Mouse (Mus musculus) liver, embryonic 16.5 days (tissue): ENCODE data around the gene Ccdc9. TPM values are rescaled to one million over a fixed set of nuclear protein-coding genes. Genes with fewer than 3 reads are reported as not detected.

Experiments
- ATAC-seq: fragments of 200-750 bp; cut with Nextera tagmentation; 2 replicates; pipeline ENCODE4 v1.8.0; 2017; ENCODE audit warnings: low read depth, mild to moderate bottlenecking, moderate number of reproducible peaks, moderate library complexity
- H3K27ac ChIP-seq: fragments of 300-500 bp; sonication (generic); 2 replicates; pipeline ENCODE4 v1.5.1; 2014; ENCODE audit warnings: mild to moderate bottlenecking, low read length
- H3K27me3 ChIP-seq: fragments of 300-500 bp; sonication (generic); 2 replicates; pipeline ENCODE4 v1.6.1; 2014; ENCODE audit warnings: low read depth, low read length, mixed read lengths; ENCODE audit not compliant: control insufficient read depth, insufficient read depth
- H3K36me3 ChIP-seq: fragments of 300-500 bp; sonication (generic); 2 replicates; pipeline ENCODE4 v1.6.1; 2014; ENCODE audit warnings: mild to moderate bottlenecking; ENCODE audit not compliant: control insufficient read depth, insufficient read depth
- H3K4me1 ChIP-seq: fragments of 300-500 bp; sonication (generic); 2 replicates; pipeline ENCODE4 v1.6.1; 2014; ENCODE audit warnings: low read depth, low read length, mixed read lengths; ENCODE audit not compliant: control insufficient read depth
- H3K4me2 ChIP-seq: fragments of 300-500 bp; sonication (generic); 2 replicates; pipeline ENCODE4 v1.6.1; 2014; ENCODE audit warnings: low read depth, low read length, mixed read lengths
- H3K4me3 ChIP-seq: fragments of 300-500 bp; sonication (generic); 2 replicates; pipeline ENCODE4 v1.5.1; 2014; ENCODE audit warnings: low read depth, mild to moderate bottlenecking, low read length
- H3K9ac ChIP-seq: fragments of 300-500 bp; sonication (generic); 2 replicates; pipeline ENCODE4 v1.6.1; 2014; ENCODE audit warnings: low read depth, low read length
- H3K9me3 ChIP-seq: fragments of 300-500 bp; sonication (generic); replicated peaks from 2 replicates; pipeline ENCODE4 v1.6.1; 2016; ENCODE audit warnings: low read length; ENCODE audit not compliant: control insufficient read depth
- WGBS: fragments of 180-500 bp; shearing (Covaris S2); extraction: QIAGEN DNeasy Blood & Tissue Kit; methylation state at CpG from one replicate; pipeline ENCODE4 v1.1.7; 2014; ENCODE audit not compliant: insufficient replicate concordance; 5-methylcytosine and 5-hydroxymethylcytosine counted together
- polyA plus RNA-seq: library from polyadenylated mRNA; unstranded; fragments of >200 nt; fragmentation: Nextera tagmentation; extraction: Ambion mirVana; gene quantifications from 2 replicates; pipeline ENCODE4 v1.2.1, GENCODE M21; 2015

Gene Ccdc9
- polyA plus RNA-seq, 1 experiment from 2014 or later = 9.0 TPM

GRCm38 (mm10) chr7:16315222-16315759 is 28.7 kb upstream of the Ccdc9 start:
- Histone ChIP-seq H3K27me3 (peaks cover 17% of the 10 kb centered on the region), H3K4me3 (no peak overlapping the region), H3K9ac (no peak overlapping the region), H3K4me1 (peaks cover 50% of the 10 kb centered on the region), H3K36me3 (peaks cover 12% of the 10 kb centered on the region), H3K27ac (0 out of 2 replicates have a peak overlapping the region, but pooled peaks have one; percentile 7), H3K9me3 (no peaks in the 10 kb centered on the region), H3K4me2 (no peak overlapping the region)
- ATAC-seq = no peak
- 50% methylated on average over 4 of the region's 4 CpGs for WGBS

GRCm38 (mm10) chr7:16314221-16314775 is 27.7 kb upstream of the Ccdc9 start:
- peaks cover 17% of the 10 kb centered on the region for H3K27me3 ChIP-seq
- H3K4me3 ChIP-seq = peak overlapping the region; percentile 98
- 21% methylated on average over 13 of the region's 13 CpGs for WGBS
- no peaks in the 10 kb centered on the region for H3K9me3 ChIP-seq
- H3K4me1 ChIP-seq = peaks cover 56% of the 10 kb centered on the region
- H3K36me3 ChIP-seq = peaks cover 12% of the 10 kb centered on the region
- peak overlapping the region; percentile 98 for H3K27ac ChIP-seq
- ATAC-seq = no peak
- peak overlapping the region; percentile 100 for H3K4me2 ChIP-seq
- peak overlapping the region; percentile 97 for H3K9ac ChIP-seq

GRCm38 (mm10) chr7:16313481-16314220 is 27.1 kb upstream of the Ccdc9 start:
- Histone ChIP-seq H3K27me3 (peaks cover 17% of the 10 kb centered on the region), H3K36me3 (peaks cover 12% of the 10 kb centered on the region), H3K4me3 (peak overlapping the region; percentile 98), H3K9me3 (no peaks in the 10 kb centered on the region), H3K4me1 (peaks cover 62% of the 10 kb centered on the region), H3K4me2 (peak overlapping the region; percentile 100), H3K9ac (peak overlapping the region; percentile 97), H3K27ac (peak overlapping the region; percentile 98)
- under 1% methylated on average over 59 of the region's 66 CpGs for WGBS
- ATAC-seq = peak; percentile 65

- ATAC-seq = peak; percentile 16; the same call in 1 of the 2 replicates
- Histone ChIP-seq H3K4me2 (peak overlapping the region; percentile 100), H3K4me3 (peak overlapping the region; percentile 98), H3K27ac (peak overlapping the region; percentile 98), H3K4me1 (peaks cover 68% of the 10 kb centered on the region), H3K9ac (peak overlapping the region; percentile 97), H3K36me3 (peaks cover 10% of the 10 kb centered on the region), H3K9me3 (no peaks in the 10 kb centered on the region), H3K27me3 (peaks cover 17% of the 10 kb centered on the region)
- WGBS = 0% methylated on average over 12 of the region's 12 CpGs
These were observed 26.2 kb upstream of the Ccdc9 start for GRCm38 (mm10) chr7:16312672-16313311.

DNA sequence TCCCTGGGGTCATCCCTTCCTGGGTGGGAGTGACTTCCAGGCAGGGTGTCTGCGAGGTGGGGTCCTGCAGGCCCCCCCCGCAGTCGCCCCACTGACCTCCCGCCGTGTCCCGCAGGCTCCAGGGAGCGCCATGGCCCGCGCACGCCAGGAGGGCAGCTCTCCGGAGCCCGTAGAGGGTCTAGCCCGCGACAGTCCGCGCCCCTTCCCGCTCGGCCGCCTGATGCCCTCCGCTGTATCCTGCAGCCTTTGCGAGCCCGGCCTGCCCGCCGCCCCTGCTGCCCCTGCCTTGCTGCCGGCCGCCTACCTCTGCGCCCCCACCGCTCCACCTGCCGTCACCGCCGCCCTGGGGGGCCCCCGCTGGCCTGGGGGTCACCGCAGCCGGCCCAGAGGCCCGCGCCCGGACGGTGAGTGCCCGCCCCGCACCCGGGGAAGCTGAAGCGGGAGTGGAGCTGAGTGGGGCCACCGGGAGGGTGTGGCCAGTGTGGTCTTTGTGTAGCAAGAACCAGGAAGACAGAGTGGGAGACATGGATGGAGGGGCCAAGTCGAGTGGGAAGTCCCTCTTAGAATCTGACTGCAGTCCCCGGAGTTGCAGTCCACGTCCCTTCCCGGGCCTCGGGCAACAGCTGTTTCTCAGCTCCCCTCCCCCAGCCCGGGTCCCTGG is 25.5 kb upstream of the Ccdc9 start:
- H3K27me3 ChIP-seq = peaks cover 17% of the 10 kb centered on the region
- H3K27ac ChIP-seq = peak overlapping the region; percentile 98
- peak overlapping the region; percentile 100 for H3K4me2 ChIP-seq
- ATAC-seq = no peak
- H3K36me3 ChIP-seq = peaks cover 6% of the 10 kb centered on the region
- peak overlapping the region; percentile 98 for H3K4me3 ChIP-seq
- H3K9me3 ChIP-seq = no peaks in the 10 kb centered on the region
- peak overlapping the region; percentile 97 for H3K9ac ChIP-seq
- H3K4me1 ChIP-seq = peaks cover 68% of the 10 kb centered on the region
- WGBS = under 1% methylated on average over 41 of the region's 49 CpGs

DNA sequence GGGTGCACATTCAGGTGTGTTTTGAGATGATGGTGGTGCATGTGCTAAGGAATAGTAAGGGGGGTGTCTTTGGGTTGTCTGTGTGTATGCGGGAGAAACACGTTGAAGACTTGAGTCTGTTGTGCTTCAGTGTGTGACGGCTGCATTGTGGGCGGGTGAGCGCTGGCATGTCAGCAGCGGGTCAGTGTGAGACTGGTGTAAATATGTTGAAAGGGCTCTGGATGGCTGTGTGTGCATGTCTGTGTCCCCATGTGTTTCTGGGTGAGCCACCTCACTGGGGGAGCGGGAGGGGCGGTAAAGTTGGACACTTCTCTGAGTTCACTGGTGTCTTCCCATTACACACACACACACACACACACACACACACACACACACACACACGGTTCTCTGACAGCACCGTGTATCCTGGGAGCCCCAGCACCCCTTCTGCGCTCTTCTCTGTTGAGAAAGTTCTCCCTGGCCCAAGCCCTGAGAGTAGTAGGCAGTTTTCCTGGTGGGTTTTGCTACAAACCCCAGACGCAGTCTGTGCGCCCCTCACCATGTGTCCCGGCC is 24.9 kb upstream of the Ccdc9 start:
- Histone ChIP-seq H3K4me3 (peak overlapping the region; percentile 98), H3K36me3 (peaks cover 2% of the 10 kb centered on the region; the same call in 1 of the 2 replicates), H3K9me3 (no peaks in the 10 kb centered on the region), H3K9ac (peak overlapping the region; percentile 97), H3K27me3 (peaks cover 17% of the 10 kb centered on the region), H3K4me2 (peak overlapping the region; percentile 100), H3K27ac (peak overlapping the region; percentile 98), H3K4me1 (peaks cover 68% of the 10 kb centered on the region)
- WGBS = under 1% methylated on average over 14 of the region's 14 CpGs
- no peak for ATAC-seq

DNA sequence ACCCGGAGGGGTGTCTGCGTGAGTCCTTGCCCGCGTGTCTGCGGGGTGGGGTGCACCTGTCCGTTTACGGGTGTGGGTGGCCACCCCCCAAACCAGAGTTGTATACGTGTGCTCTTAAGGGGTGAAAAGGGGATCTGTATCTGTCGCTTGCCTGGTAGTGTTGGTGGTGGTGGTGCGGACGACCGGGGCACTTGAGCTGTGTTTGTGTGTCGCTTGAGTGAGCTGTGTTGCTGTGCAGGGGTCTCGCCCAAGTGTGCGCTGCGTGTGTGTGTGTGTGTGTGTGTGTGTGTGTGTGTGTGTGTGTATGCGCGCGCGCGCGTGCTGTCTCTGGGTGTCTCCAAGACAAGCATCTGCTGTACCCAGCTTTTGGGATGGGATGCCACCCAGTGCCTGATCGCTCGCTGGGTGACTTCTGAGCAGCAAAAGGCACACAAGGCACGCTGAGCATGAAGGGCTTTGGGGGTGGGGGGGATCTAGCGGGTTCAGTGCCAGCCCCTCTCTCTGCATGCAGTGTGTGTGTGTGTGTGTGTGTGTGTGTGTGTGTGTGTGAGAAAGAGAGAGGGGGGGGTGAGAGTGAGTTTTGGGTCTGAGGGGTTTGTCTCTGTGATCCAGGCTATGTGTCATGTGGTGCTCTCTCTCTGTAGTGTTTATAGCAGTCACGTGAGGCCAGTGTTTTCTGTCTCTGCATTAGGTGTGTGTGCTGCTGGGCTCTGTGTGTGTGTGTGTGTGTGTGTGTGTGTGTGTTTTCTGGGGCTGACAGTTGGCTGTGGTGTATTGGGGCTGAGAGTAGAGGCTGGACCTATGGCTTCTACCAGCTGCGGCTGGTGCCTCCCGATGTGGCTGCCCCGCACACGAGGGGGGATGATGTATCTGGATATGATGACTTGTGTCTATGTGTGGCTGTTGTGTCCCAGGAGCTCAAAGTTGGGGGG is 24.2 kb upstream of the Ccdc9 start:
- Histone ChIP-seq H3K4me3 (peak overlapping the region; percentile 98), H3K27ac (peak overlapping the region; percentile 98), H3K27me3 (peaks cover 17% of the 10 kb centered on the region), H3K9me3 (no peaks in the 10 kb centered on the region), H3K4me1 (peaks cover 68% of the 10 kb centered on the region), H3K4me2 (peak overlapping the region; percentile 100), H3K9ac (peak overlapping the region; percentile 97), H3K36me3 (no peaks in the 10 kb centered on the region)
- under 1% methylated on average over 31 of the region's 31 CpGs for WGBS
- ATAC-seq = no peak
